Mouse (Mus musculus) heart, embryonic 15.5 days (tissue): ENCODE results near the gene Olfr514. TPM values are rescaled to one million over a fixed set of nuclear protein-coding genes. Genes with fewer than 3 reads are reported as not detected.
"Not testable (repeated sequence)": the region's sequence is repeated elsewhere in the genome, so short reads cannot be mapped to it uniquely, and the experiment has no call there.

ENCODE experiments used
- ATAC-seq: fragments of 200-750 bp; cut with Nextera tagmentation; replicated peaks from 2 replicates; pipeline ENCODE4 v1.8.0; 2017; ENCODE audit warnings: low read depth, moderate TSS enrichment; ENCODE audit not compliant: insufficient number of reproducible peaks, insufficient read depth, low FRiP score
- H3K27ac ChIP-seq: fragments of 300-500 bp; sonication (generic); 2 replicates; pipeline ENCODE4 v1.5.1; 2015; ENCODE audit warnings: mild to moderate bottlenecking, inconsistent platforms
- H3K27me3 ChIP-seq: fragments of 300-500 bp; sonication (generic); 2 replicates; pipeline ENCODE4 v1.6.1; 2015; ENCODE audit warnings: inconsistent platforms
- H3K36me3 ChIP-seq: fragments of 300-500 bp; sonication (generic); 2 replicates; pipeline ENCODE4 v1.6.1; 2015; ENCODE audit warnings: mild to moderate bottlenecking, inconsistent platforms
- H3K4me1 ChIP-seq: fragments of 300-500 bp; sonication (generic); replicated peaks from 2 replicates; pipeline ENCODE4 v1.6.1; 2015; ENCODE audit warnings: inconsistent platforms
- H3K4me2 ChIP-seq: fragments of 300-500 bp; sonication (generic); 2 replicates; pipeline ENCODE4 v1.6.1; 2015; ENCODE audit warnings: inconsistent platforms, mild to moderate bottlenecking, moderate library complexity
- H3K4me3 ChIP-seq: fragments of 300-500 bp; sonication (generic); 2 replicates; pipeline ENCODE4 v1.5.1; 2015; ENCODE audit warnings: mild to moderate bottlenecking, inconsistent platforms
- H3K9ac ChIP-seq: fragments of 300-500 bp; sonication (generic); 2 replicates; pipeline ENCODE4 v1.6.1; 2015; ENCODE audit warnings: mild to moderate bottlenecking, inconsistent platforms
- H3K9me3 ChIP-seq: fragments of 300-500 bp; sonication (generic); replicated peaks from 2 replicates; pipeline ENCODE4 v1.6.1; 2016; ENCODE audit warnings: inconsistent platforms
- WGBS: fragments of 180-500 bp; shearing (Covaris S2); methylation state at CpG from one replicate; pipeline ENCODE4 v1.1.7; 2015; ENCODE audit warnings: mixed read lengths; 5-methylcytosine and 5-hydroxymethylcytosine counted together
- polyA plus RNA-seq: library from polyadenylated mRNA; unstranded; fragments of >200 nt; fragmentation: Nextera tagmentation; extraction: Ambion mirVana; gene quantifications from 2 replicates; pipeline ENCODE4 v1.2.1, GENCODE M21; 2015

Olfr514 gene
- polyA plus RNA-seq: not detected in 2 replicates

DNA sequence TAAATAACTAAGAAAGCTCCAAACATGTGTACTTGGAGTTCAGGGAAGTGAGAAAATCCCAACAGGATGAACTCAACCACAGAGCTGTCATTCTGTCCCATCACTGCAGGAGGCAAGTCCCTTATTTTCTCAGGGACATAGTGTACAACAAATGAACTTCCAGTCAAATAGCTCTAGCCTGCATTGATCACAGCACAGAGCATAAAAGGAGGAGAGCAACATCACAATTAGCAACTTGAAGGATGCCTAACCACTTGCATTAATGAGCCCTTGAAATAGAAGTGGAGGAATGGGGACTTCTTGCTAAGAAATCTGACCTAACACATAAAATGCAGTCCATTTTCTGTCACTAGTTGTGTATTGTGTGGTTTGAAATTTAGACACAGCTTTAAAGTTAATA, at the start of gene Olfr514:
Gene Olfr514, minus strand, starts transcription at position 101 of the 400 bp plus-strand sequence.
- ATAC-seq: no peak
- Histone ChIP-seq H3K27me3 (no peaks in the 10 kb centered on the region), H3K36me3 (no peaks in the 10 kb centered on the region), H3K9me3 (no peaks in the 10 kb centered on the region; the same call in 1 of the 2 replicates), H3K27ac (no peak within 1 kb of the TSS), H3K4me2 (no peak within 1 kb of the TSS), H3K4me1 (no peaks in the 10 kb centered on the region), H3K4me3 (no peak within 1 kb of the TSS), H3K9ac (no peak within 1 kb of the TSS)

- Histone ChIP-seq H3K4me1 (no peaks in the 10 kb centered on the region), H3K9me3 (no peaks in the 10 kb centered on the region), H3K36me3 (no peaks in the 10 kb centered on the region), H3K27ac (no peak within 1 kb of the TSS), H3K9ac (no peak within 1 kb of the TSS), H3K27me3 (no peaks in the 10 kb centered on the region), H3K4me3 (no peak within 1 kb of the TSS), H3K4me2 (no peak within 1 kb of the TSS)
- no peak for ATAC-seq
- WGBS: 61% methylated on average over 2 of the region's 2 CpGs
Observed at GRCm38 (mm10) chr7:108872279-108872678, 46.5 kb upstream of the Olfr514 start, which contains the start of gene Olfr517. Olfr517 (minus strand) TSS chr7:108872379.

DNA sequence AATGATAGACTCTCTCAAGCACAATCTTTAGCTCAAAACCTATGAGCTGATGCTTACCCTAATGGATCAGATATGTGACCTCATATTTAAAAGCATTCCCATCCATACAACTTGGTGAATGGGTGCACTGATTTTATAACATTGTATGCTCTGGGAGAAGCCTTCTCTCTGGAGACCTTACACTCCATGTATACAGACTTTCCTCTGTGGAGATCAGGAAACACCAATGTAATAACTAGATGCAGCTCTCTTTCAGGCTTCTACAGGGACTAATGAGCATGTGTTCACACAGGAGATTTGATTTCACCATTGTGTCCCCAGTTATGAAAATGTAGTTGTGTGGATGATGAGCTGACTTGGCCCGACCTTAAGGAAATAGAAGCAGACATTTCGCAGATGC, 24.6 kb upstream of the Olfr514 start, which contains the start of gene Olfr516:
Gene Olfr516, minus strand, starts transcription at position 101 of the 400 bp plus-strand sequence.
- Histone ChIP-seq H3K9me3 (no peaks in the 10 kb centered on the region), H3K27ac (no peak within 1 kb of the TSS), H3K4me1 (no peaks in the 10 kb centered on the region), H3K27me3 (no peaks in the 10 kb centered on the region), H3K36me3 (no peaks in the 10 kb centered on the region), H3K4me3 (no peak within 1 kb of the TSS), H3K4me2 (no peak within 1 kb of the TSS), H3K9ac (no peak within 1 kb of the TSS)
- WGBS: 68% methylated on average over 2 of the region's 2 CpGs
- ATAC-seq: no peak

GRCm38 (mm10) chr7:108814593-108815215, 11.1 kb downstream of the Olfr514 start:
- 44% methylated on average over 5 of the region's 5 CpGs for WGBS
- not testable (repeated sequence) for H3K27ac ChIP-seq, H3K4me3 ChIP-seq, ATAC-seq, H3K9ac ChIP-seq, H3K4me2 ChIP-seq, H3K4me1 ChIP-seq, H3K27me3 ChIP-seq, H3K36me3 ChIP-seq, H3K9me3 ChIP-seq

DNA sequence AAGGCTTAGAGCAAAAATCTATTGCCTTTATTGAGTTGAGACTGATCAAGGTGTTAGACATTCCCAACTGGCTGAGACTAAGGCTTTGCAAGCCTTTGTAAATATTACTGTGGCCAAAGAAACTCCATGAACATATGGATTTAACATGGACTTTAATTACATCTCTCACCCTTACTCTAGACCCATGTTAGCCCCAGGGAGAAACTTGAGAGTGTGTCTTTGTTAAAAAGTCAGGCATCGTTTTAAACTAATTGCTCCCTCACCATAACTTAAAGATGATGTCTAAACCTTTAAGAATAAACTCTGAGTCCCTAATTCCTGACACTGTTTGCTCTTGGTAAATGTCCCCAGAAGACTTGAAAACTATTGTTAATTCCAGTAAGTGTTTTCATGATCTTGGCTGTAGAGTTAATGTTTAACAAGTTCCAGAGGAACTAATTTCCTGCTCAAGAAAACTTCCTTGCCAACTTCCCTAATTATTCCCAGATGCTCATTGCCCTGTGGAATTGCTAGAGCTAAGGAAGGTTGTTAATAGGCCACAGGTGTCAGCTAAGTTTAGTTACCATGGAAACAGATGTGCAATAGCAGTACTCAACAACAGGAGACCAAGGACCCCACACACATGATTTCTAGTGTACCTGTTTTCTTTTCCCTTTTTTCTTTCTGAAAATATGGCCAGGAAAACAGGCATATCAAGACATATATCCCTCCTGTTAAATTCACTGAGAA, 28.4 kb downstream of the Olfr514 start:
- Histone ChIP-seq H3K9ac (no peak overlapping the region), H3K4me1 (no peaks in the 10 kb centered on the region), H3K9me3 (no peaks in the 10 kb centered on the region), H3K4me3 (no peak overlapping the region), H3K27me3 (no peaks in the 10 kb centered on the region), H3K4me2 (no peak overlapping the region), H3K36me3 (no peaks in the 10 kb centered on the region), H3K27ac (no peak overlapping the region)
- ATAC-seq: no peak
- 44% methylated on average over 1 of the region's 1 CpGs for WGBS

Other genes with a start within 250 kb of the Olfr514 start
- gene Olfr506, start 215.2 kb downstream of the Olfr514 start, polyA plus RNA-seq: not detected in 2 replicates
- gene Olfr507, start 204.2 kb downstream of the Olfr514 start, polyA plus RNA-seq: not detected in 2 replicates
- gene Olfr508, start 196.0 kb downstream of the Olfr514 start, polyA plus RNA-seq: not detected in 2 replicates
- not detected in 2 replicates for gene Olfr509, start 174.1 kb downstream of the Olfr514 start, polyA plus RNA-seq
- not detected in 2 replicates for gene Olfr510, start 159.6 kb downstream of the Olfr514 start, polyA plus RNA-seq
- not detected in 2 replicates for gene Olfr512, start 112.7 kb downstream of the Olfr514 start, polyA plus RNA-seq
- gene Olfr513, start 75.0 kb downstream of the Olfr514 start, polyA plus RNA-seq: not detected in 2 replicates
- not detected in 2 replicates for gene Olfr516, start 24.5 kb upstream of the Olfr514 start, polyA plus RNA-seq
- gene Olfr517, start 46.4 kb upstream of the Olfr514 start, polyA plus RNA-seq: not detected in 2 replicates
- gene Olfr518, start 59.0 kb upstream of the Olfr514 start, polyA plus RNA-seq: not detected in 2 replicates
- gene Olfr519, start 68.4 kb upstream of the Olfr514 start, polyA plus RNA-seq: not detected in 2 replicates
- 17.2 and 18.2 TPM in 2 replicates for gene Nlrp10, start 104.2 kb upstream of the Olfr514 start, polyA plus RNA-seq
- gene Eif3f, start 108.4 kb upstream of the Olfr514 start, polyA plus RNA-seq: 43.9 and 51.1 TPM in 2 replicates
- gene Tub, start 124.3 kb upstream of the Olfr514 start, polyA plus RNA-seq: 0.94 and 2.3 TPM in 2 replicates